Mouse (Mus musculus) liver, embryonic 11.5 days (tissue): ENCODE measurements around the gene Gprin1. TPM values are rescaled to one million over a fixed set of nuclear protein-coding genes. Genes with fewer than 3 reads are reported as not detected.

Experiments used
- ATAC-seq: fragments of 200-750 bp; cut with Nextera tagmentation; replicated peaks from 2 replicates; pipeline ENCODE4 v1.8.0; 2017; ENCODE audit warnings: moderate number of reproducible peaks, mild to moderate bottlenecking, moderate TSS enrichment, moderate library complexity; ENCODE audit not compliant: low FRiP score
- DNase-seq: peaks from one replicate; pipeline ENCODE4 v3.0.0-alpha.2; 2017; ENCODE audit warnings: low spot score
- H3K27ac ChIP-seq: fragments of 300-500 bp; sonication (generic); 2 replicates; pipeline ENCODE4 v1.5.1; 2014; ENCODE audit warnings: mild to moderate bottlenecking, low read depth, low read length, control low read depth
- H3K27me3 ChIP-seq: fragments of 300-500 bp; sonication (generic); replicated peaks from 2 replicates; pipeline ENCODE4 v1.6.1; 2014; ENCODE audit warnings: low read length, mixed read lengths; ENCODE audit not compliant: control insufficient read depth, insufficient read depth
- H3K36me3 ChIP-seq: fragments of 300-500 bp; sonication (generic); 2 replicates; pipeline ENCODE4 v1.6.1; 2014; ENCODE audit warnings: mild to moderate bottlenecking, low read length, moderate library complexity, mixed read lengths; ENCODE audit not compliant: control insufficient read depth, insufficient read depth
- H3K4me1 ChIP-seq: fragments of 300-500 bp; sonication (generic); replicated peaks from 2 replicates; pipeline ENCODE4 v1.6.1; 2014; ENCODE audit warnings: low read length, mixed read lengths; ENCODE audit not compliant: control insufficient read depth, insufficient read depth
- H3K4me2 ChIP-seq: fragments of 300-500 bp; sonication (generic); 2 replicates; pipeline ENCODE4 v1.6.1; 2014; ENCODE audit warnings: mild to moderate bottlenecking, control low read depth, moderate library complexity
- H3K4me3 ChIP-seq: fragments of 300-500 bp; sonication (generic); 2 replicates; pipeline ENCODE4 v1.5.1; 2014; ENCODE audit warnings: low read depth, low read length, control low read depth
- H3K9ac ChIP-seq: fragments of 300-500 bp; sonication (generic); 2 replicates; pipeline ENCODE4 v1.6.1; 2014; ENCODE audit warnings: low read depth, low read length, control low read depth
- H3K9me3 ChIP-seq: fragments of 300-500 bp; sonication (generic); 2 replicates; pipeline ENCODE4 v1.6.1; 2016; ENCODE audit warnings: low read length, inconsistent platforms, mixed read lengths; ENCODE audit not compliant: control insufficient read depth
- WGBS: fragments of 180-500 bp; shearing (Covaris S2); extraction: QIAGEN DNeasy Blood & Tissue Kit; methylation state at CpG from one replicate; pipeline ENCODE4 v1.1.7; 2014; 5-methylcytosine and 5-hydroxymethylcytosine counted together
- polyA plus RNA-seq: library from polyadenylated mRNA; unstranded; fragments of >200 nt; fragmentation: Nextera tagmentation; extraction: Ambion mirVana; gene quantifications from 2 replicates; pipeline ENCODE4 v1.2.1, GENCODE M21; 2014

The Gprin1 gene
- polyA plus RNA-seq, 1 experiment from 2014 or later, result 0.30 TPM

DNA sequence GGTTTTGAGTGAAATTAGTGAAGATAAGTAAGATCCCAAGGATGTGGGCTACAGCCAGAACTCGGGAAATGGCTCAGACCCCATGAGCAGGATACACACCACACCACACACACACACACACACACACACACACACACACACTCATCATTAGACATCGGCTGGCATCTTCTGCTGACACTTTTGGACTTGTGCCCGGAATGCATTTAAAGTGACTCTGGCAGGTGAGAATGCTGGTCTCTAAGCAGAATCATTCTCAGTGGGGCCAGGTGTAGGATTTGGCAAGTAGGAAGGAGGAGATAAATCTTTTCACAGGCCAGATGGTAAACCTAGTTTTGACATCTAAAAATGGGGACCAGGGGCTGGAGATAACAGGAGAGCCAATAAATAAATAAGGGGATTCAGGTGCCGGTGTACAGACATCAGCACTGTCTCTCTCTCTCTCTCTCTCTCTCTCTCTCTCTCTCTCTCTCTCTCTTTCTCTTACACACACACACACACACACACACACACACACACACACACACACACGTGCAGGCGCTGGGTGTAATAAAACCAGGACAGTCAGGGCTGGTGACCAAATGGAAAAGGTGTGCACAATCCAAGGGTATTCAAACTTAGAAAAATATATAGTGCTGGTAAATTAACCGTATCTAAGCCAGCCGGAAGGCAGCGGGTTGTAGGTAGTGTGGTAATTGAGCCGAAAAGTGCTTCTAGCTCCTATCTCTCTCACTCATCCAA lies 7.6 kb upstream of the Gprin1 start:
- no peaks in the 10 kb centered on the region for H3K36me3 ChIP-seq
- DNase-seq (no peak), ATAC-seq (no peak)
- peaks cover 36% of the 10 kb centered on the region for H3K27me3 ChIP-seq
- no peak overlapping the region for H3K27ac ChIP-seq
- no peaks in the 10 kb centered on the region for H3K4me1 ChIP-seq
- no peaks in the 10 kb centered on the region for H3K9me3 ChIP-seq
- H3K4me3 ChIP-seq, result peak overlapping the region; percentile 44; the same call in 1 of the 2 replicates
- H3K4me2 ChIP-seq, result peak overlapping the region; percentile 66
- no peak overlapping the region for H3K9ac ChIP-seq
- WGBS, result 53% methylated on average over 10 of the region's 10 CpGs

DNA sequence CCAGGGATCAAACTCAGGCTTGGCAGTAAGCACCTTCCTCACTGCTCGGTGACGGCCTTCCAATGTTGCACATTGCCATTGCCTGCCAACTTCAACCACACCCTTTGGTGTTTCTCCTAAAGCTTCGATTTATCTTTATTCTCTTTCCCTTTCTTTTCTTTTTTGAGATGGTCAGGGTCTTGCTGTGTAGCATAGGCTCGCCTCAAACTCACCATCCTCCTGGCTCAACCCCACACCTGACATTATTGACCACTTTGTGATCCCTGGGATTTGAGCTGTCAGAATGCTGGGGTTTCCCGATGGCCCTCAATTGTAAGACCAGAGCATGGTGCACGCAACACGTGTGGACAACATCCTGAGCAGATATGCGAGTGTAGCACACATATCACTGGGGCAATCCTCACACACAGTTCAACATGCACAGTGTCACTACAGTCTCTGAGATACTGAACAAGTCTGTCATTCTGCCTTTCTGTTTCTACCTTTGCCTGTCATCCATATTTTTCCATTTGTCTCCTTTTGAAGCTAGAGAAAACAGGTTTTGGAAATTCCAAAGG lies 6.6 kb upstream of the Gprin1 start:
- H3K4me3 ChIP-seq, result no peak overlapping the region
- no peak overlapping the region for H3K27ac ChIP-seq
- H3K9ac ChIP-seq, result no peak overlapping the region
- no peaks in the 10 kb centered on the region for H3K4me1 ChIP-seq
- DNase-seq, result no peak
- H3K27me3 ChIP-seq, result peaks cover 40% of the 10 kb centered on the region
- WGBS, result 74% methylated on average over 8 of the region's 8 CpGs
- no peak for ATAC-seq
- H3K9me3 ChIP-seq, result no peaks in the 10 kb centered on the region
- H3K36me3 ChIP-seq, result no peaks in the 10 kb centered on the region
- H3K4me2 ChIP-seq, result no peak overlapping the region

DNA sequence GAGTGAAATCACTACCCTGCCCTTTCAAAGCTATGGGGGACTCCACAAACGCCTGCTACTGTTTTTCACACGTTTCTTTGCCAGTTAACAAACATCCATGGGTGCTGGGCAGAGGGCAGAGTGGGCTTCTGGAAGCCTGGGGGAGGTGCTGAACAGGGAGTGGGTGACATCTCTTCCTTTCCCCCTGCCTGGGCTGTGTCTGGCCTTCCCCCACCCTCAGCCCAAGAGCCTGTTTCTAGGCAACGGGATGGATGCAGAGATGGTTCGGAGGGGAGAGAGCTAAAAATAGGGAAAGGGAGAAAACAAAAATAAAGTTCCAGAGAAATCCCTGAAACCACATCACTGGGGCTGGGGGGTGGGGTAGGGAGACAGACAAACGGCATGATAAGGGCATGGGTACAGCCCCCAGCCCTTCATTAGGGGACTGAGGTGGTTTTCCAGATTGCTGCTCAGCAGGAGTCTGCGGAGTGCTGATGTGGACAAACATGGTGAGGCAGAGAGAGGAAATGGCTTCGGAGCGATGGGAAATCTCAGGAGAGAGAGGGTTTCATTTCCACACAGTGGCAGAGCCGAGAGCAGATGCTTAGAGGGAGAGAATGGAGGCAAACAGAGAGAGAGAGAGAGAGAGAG lies 5.6 kb upstream of the Gprin1 start:
- Histone ChIP-seq H3K4me3 (no peak overlapping the region), H3K4me2 (no peak overlapping the region), H3K9ac (no peak overlapping the region), H3K36me3 (no peaks in the 10 kb centered on the region), H3K9me3 (no peaks in the 10 kb centered on the region), H3K27me3 (peaks cover 44% of the 10 kb centered on the region), H3K27ac (no peak overlapping the region), H3K4me1 (no peaks in the 10 kb centered on the region)
- 24% methylated on average over 9 of the region's 9 CpGs for WGBS
- ATAC-seq (no peak), DNase-seq (no peak)

DNA sequence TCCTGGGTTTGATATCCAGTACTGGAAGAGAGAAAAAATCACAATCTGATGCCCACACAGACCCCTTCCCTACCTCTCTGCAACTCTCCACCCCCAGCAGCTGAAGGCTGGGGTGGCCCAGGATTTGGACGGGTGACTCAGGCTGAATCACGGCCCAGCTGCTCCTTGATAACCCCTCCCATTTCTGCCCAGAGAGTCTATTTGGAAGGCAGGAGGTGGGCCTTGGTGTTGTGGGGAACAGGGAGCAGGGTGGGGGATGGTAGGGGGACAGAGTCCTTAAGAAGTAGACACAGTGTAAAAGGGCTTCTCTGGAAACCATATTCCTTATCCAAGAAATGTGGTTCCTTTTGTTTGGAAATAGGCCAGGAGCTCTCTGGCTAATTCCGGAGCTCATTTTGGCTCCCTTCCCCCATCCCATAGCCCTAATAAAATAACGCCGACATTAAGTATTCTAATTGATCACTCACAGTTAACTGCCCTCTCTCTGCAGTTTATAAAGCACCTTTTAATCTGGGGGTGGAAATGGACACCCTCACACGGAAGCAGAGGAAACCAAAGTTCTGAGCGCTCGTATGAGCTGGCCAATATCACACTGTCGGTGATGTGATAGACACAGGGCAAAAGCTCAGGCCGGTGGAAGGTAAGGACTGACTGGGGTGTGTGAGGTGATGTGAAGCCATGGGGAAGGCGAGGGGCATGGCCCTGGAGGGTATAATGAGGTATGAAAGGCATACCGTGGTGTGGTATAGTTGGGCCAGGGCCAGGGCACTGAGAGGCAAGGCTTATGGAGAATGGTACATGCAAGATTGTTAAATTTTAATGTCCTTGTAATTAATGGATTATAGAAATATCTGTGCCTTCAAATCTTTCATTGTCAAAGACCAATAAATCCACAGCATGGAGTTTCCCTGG lies 4.8 kb upstream of the Gprin1 start:
- H3K36me3 ChIP-seq, result no peaks in the 10 kb centered on the region
- DNase-seq, result no peak
- H3K9ac ChIP-seq, result no peak overlapping the region
- no peak overlapping the region for H3K4me2 ChIP-seq
- no peak overlapping the region for H3K4me3 ChIP-seq
- peaks cover 50% of the 10 kb centered on the region for H3K27me3 ChIP-seq
- H3K27ac ChIP-seq, result no peak overlapping the region
- H3K9me3 ChIP-seq, result no peaks in the 10 kb centered on the region
- H3K4me1 ChIP-seq, result no peaks in the 10 kb centered on the region; the same call in 1 of the 2 replicates
- no peak for ATAC-seq
- WGBS, result 37% methylated on average over 12 of the region's 12 CpGs

- Histone ChIP-seq H3K27ac (no peak overlapping the region), H3K36me3 (no peaks in the 10 kb centered on the region), H3K9ac (no peak overlapping the region), H3K4me2 (no peak overlapping the region), H3K27me3 (peaks cover 52% of the 10 kb centered on the region), H3K9me3 (no peaks in the 10 kb centered on the region), H3K4me3 (no peak overlapping the region), H3K4me1 (no peaks in the 10 kb centered on the region; the same call in 1 of the 2 replicates)
- 61% methylated on average over 6 of the region's 6 CpGs for WGBS
- DNase-seq (no peak), ATAC-seq (no peak)
These were observed 4.1 kb upstream of the Gprin1 start for GRCm38 (mm10) chr13:54753733-54754132.

DNA sequence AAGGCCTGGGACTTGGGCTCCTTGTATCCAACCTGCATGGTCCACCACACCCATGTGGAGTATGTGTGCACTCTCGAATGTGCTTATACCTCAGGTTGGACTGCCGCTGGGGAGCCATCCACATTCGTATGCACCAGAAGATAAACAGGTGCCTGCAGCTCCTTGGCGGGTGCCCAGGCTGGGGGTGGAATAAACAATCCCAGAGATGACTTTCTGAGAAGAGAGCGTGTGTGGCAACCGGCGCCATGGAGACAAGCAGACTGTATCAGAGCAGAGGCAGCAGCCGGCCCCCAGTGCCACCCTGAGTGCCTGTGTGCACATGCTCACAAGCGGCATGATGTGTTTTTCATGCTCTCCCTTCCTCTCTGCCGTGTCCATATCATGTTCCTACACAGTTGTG lies 3.0 kb upstream of the Gprin1 start:
- Histone ChIP-seq H3K4me3 (no peak overlapping the region), H3K9ac (no peak overlapping the region), H3K27me3 (peaks cover 53% of the 10 kb centered on the region), H3K4me2 (no peak overlapping the region), H3K27ac (no peak overlapping the region), H3K9me3 (no peaks in the 10 kb centered on the region), H3K4me1 (no peaks in the 10 kb centered on the region; the same call in 1 of the 2 replicates), H3K36me3 (no peaks in the 10 kb centered on the region)
- ATAC-seq (no peak), DNase-seq (no peak)
- WGBS, result 62% methylated on average over 10 of the region's 10 CpGs

DNA sequence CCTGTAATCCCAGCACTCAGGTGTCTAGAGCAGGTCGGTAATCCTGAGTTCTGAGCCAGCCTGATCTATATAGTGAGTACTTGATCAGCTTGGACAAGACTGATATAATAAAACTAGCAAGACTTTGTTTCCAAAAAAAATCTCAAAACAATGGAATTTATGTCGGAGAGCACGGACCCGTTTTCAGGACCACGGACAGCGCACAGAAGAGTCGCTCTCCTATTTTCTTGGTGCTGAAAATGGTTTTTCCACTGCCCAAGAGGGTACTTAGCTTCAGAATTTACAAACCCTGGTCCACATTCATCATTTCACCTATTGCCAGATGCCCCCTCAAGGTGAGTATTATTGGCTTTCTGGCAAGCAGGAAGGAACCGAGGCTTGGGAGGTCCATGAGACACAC lies 1.0 kb upstream of the Gprin1 start:
- no peak overlapping the region for H3K4me2 ChIP-seq
- DNase-seq, result no peak
- H3K36me3 ChIP-seq, result no peaks in the 10 kb centered on the region
- no peak overlapping the region for H3K9ac ChIP-seq
- no peaks in the 10 kb centered on the region for H3K9me3 ChIP-seq
- H3K27ac ChIP-seq, result no peak overlapping the region
- no peak for ATAC-seq
- H3K4me3 ChIP-seq, result no peak overlapping the region
- H3K4me1 ChIP-seq, result no peaks in the 10 kb centered on the region; the same call in 1 of the 2 replicates
- H3K27me3 ChIP-seq, result peaks cover 56% of the 10 kb centered on the region
- WGBS, result 3% methylated on average over 8 of the region's 8 CpGs

GRCm38 (mm10) chr13:54749061-54749863 lies 412 bp downstream of the Gprin1 start:
- peak overlapping the region; percentile 59 for H3K4me3 ChIP-seq
- DNase-seq, result peak; percentile 52
- no peaks in the 10 kb centered on the region for H3K36me3 ChIP-seq
- peak; percentile 41; the same call in 1 of the 2 replicates for ATAC-seq
- H3K27ac ChIP-seq, result no peak overlapping the region
- H3K27me3 ChIP-seq, result peaks cover 52% of the 10 kb centered on the region
- H3K4me1 ChIP-seq, result no peaks in the 10 kb centered on the region; the same call in 1 of the 2 replicates
- H3K9ac ChIP-seq, result no peak overlapping the region
- WGBS, result 4% methylated on average over 65 of the region's 100 CpGs
- peak overlapping the region; percentile 80 for H3K4me2 ChIP-seq
- no peaks in the 10 kb centered on the region for H3K9me3 ChIP-seq
